Mouse (Mus musculus) testis, postnatal 14 days (tissue): Measurements from ENCODE around the gene Tnk2.

Source experiments
- DNase-seq: peaks from one replicate; pipeline ENCODE4 v3.0.0; 2021; ENCODE audit warnings: low spot score

Gene Tnk2

GRCm38 (mm10) chr16:32643661-32644061 is at the start of gene Tnk2:
Gene Tnk2 (plus strand): TSS chr16:32643874.
- peak; percentile 90 for DNase-seq

GRCm38 (mm10) chr16:32593916-32594315 is 49.8 kb upstream of the Tnk2 start:
- DNase-seq, result no peak

GRCm38 (mm10) chr16:32594701-32595100 is 49.0 kb upstream of the Tnk2 start:
- DNase-seq, result no peak

GRCm38 (mm10) chr16:32595142-32595855 is 48.4 kb upstream of the Tnk2 start:
- DNase-seq, result no peak

GRCm38 (mm10) chr16:32597909-32598381 is 45.7 kb upstream of the Tnk2 start:
- DNase-seq, result peak; percentile 29

GRCm38 (mm10) chr16:32599151-32599550 is 44.5 kb upstream of the Tnk2 start:
- no peak for DNase-seq

- no peak for DNase-seq
These were observed 41.4 kb upstream of the Tnk2 start for GRCm38 (mm10) chr16:32602193-32602685.

- no peak for DNase-seq
These were observed 35.9 kb upstream of the Tnk2 start for GRCm38 (mm10) chr16:32607562-32608343.

GRCm38 (mm10) chr16:32608344-32608711 is 35.3 kb upstream of the Tnk2 start:
- no peak for DNase-seq

- DNase-seq, result peak; percentile 99
These were observed 34.8 kb upstream of the Tnk2 start, which contains the start of gene Tfrc for GRCm38 (mm10) chr16:32608712-32609400. Gene Tfrc (plus strand): TSS chr16:32608920.

GRCm38 (mm10) chr16:32609401-32609779 is 34.3 kb upstream of the Tnk2 start:
- no peak for DNase-seq

GRCm38 (mm10) chr16:32610460-32611255 is 33.0 kb upstream of the Tnk2 start:
- DNase-seq, result no peak

- no peak for DNase-seq
These were observed 31.6 kb upstream of the Tnk2 start for GRCm38 (mm10) chr16:32612052-32612451.

- DNase-seq, result no peak
These were observed 30.3 kb upstream of the Tnk2 start for GRCm38 (mm10) chr16:32613269-32613834.

- DNase-seq, result no peak
These were observed 29.6 kb upstream of the Tnk2 start for GRCm38 (mm10) chr16:32614047-32614446.

- DNase-seq, result no peak
These were observed 24.7 kb upstream of the Tnk2 start for GRCm38 (mm10) chr16:32618946-32619345.

GRCm38 (mm10) chr16:32628140-32628539 is 15.5 kb upstream of the Tnk2 start:
- DNase-seq, result no peak

GRCm38 (mm10) chr16:32632328-32632824 is 11.3 kb upstream of the Tnk2 start:
- DNase-seq, result no peak

GRCm38 (mm10) chr16:32633486-32634012 is 10.1 kb upstream of the Tnk2 start:
- no peak for DNase-seq

GRCm38 (mm10) chr16:32634183-32634582 is 9.5 kb upstream of the Tnk2 start:
- no peak for DNase-seq

- DNase-seq, result no peak
These were observed 8.4 kb upstream of the Tnk2 start for GRCm38 (mm10) chr16:32635314-32635713.
